8 mouse cellular contexts compared by ENCODE assay signal in the genomic region with DNA sequence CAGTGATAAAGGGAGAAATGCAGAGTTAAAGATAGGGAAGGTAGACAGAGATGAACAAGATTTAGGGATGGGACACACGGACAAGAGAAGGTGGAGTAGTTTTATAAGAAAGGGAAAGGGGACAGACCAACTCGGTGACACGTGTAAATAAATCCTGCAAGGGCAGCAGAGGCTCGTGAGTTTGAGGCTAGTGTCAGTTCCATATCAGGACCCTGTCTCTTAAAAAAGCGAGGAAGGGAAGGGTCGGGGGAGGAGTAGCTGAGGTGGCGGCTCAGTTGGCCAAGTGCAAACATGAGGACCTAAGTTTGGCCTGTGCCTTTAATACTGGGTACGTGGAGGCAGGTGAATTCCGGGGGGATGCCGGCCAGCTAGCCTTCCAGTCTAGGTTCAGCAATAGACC. TPM values are rescaled to one million over a fixed set of nuclear protein-coding genes. Genes with fewer than 3 reads are reported as not detected.
DNase-seq lines count a peak whose midpoint lies in the region; ATAC-seq and TF ChIP-seq lines count a peak whose summit lies in the region.

No protein-coding gene starts in this region.

- no peaks in the 10 kb centered on the region for H3K79me2 ChIP-seq in MEL (ENCODE audit: control insufficient read depth, insufficient read depth, low read length, poor library complexity)

- H3K27me3 ChIP-seq in heart, embryonic 12.5 days (replicated peaks) = peaks cover 45% of the 10 kb centered on the region
- H3K27me3 ChIP-seq in MEL (ENCODE audit: control insufficient read depth in 1 of 2, insufficient read depth in 2 of 2, low read length in 2 of 2) = no peaks in the 10 kb centered on the region
- peaks cover 38% of the 10 kb centered on the region for H3K27me3 ChIP-seq in hindbrain, embryonic 11.5 days (ENCODE audit: control insufficient read depth, insufficient read depth, low read length)
- H3K27me3 ChIP-seq in midbrain, embryonic 10.5 days (ENCODE audit: low read depth, poor library complexity, severe bottlenecking) = peaks cover 99% of the 10 kb centered on the region

- no peaks in the 10 kb centered on the region for H3K36me3 ChIP-seq in heart, embryonic 12.5 days
- H3K36me3 ChIP-seq in MEL (ENCODE audit: control insufficient read depth in 1 of 2, insufficient read depth in 2 of 2, low read length in 2 of 2) = peaks cover 0 to 5% of the 10 kb centered on the region in 2 experiments; a peak in 1 of 4 replicates
- H3K36me3 ChIP-seq in hindbrain, embryonic 11.5 days (ENCODE audit: control insufficient read depth, insufficient read depth, low read length) = no peaks in the 10 kb centered on the region
- H3K36me3 ChIP-seq in midbrain, embryonic 10.5 days = no peaks in the 10 kb centered on the region

- intact Hi-C loops in heart, postnatal 14 days (cut with DNase I) = loop anchor here (1.0 to 5.0 kb wide), 2 partner anchors 102 to 449 kb away; no protein-coding TSS in a partner anchor

- H3K4me2 ChIP-seq in heart, embryonic 12.5 days = peak overlapping the region; percentile 65
- peak overlapping the region; percentile 24; the same call in 1 of the 2 replicates for H3K4me2 ChIP-seq in hindbrain, embryonic 11.5 days (replicated peaks; ENCODE audit: low read depth, low read length)

- TF ChIP-seq CTCF in MEL (IDR thresholded peaks at IDR 0.05 in 2 of 3, conservative IDR thresholded peaks at IDR 0.05 in 1 of 3; ENCODE audit: control insufficient read depth in 1 of 3, insufficient read depth in 1 of 3, low read depth in 2 of 3, low read length in 3 of 3, poor library complexity in 1 of 3, severe bottlenecking in 1 of 3) = no peak

- no peak overlapping the region; the same call in 1 of the 2 replicates for H3K27ac ChIP-seq in heart, embryonic 12.5 days (ENCODE audit: poor library complexity, severe bottlenecking)
- H3K27ac ChIP-seq in MEL (ENCODE audit: control insufficient read depth, low read depth, low read length) = no peak overlapping the region
- peak overlapping the region; percentile 17; the same call in 1 of the 2 replicates for H3K27ac ChIP-seq in hindbrain, embryonic 11.5 days (ENCODE audit: low read depth, low read length)
- peak overlapping the region; percentile 76 for H3K27ac ChIP-seq in midbrain, embryonic 10.5 days (replicated peaks)

- peaks cover 35% of the 10 kb centered on the region for H3K4me1 ChIP-seq in heart, embryonic 12.5 days (replicated peaks)
- H3K4me1 ChIP-seq in MEL (ENCODE audit: control insufficient read depth in 1 of 2, insufficient read depth in 2 of 2, low read length in 2 of 2) = peaks cover 0 to 10% of the 10 kb centered on the region in 2 experiments; a peak in 3 of 4 replicates
- peaks cover 6% of the 10 kb centered on the region; the same call in 1 of the 2 replicates for H3K4me1 ChIP-seq in hindbrain, embryonic 11.5 days (replicated peaks; ENCODE audit: control insufficient read depth, insufficient read depth, low read length)
- peaks cover 48% of the 10 kb centered on the region for H3K4me1 ChIP-seq in midbrain, embryonic 10.5 days

- 0 out of 2 replicates have a peak, but pooled peaks cover under 1% of the 10 kb centered on the region for H3K9me3 ChIP-seq in heart, embryonic 12.5 days (replicated peaks)
- no peaks in the 10 kb centered on the region for H3K9me3 ChIP-seq in MEL (replicated peaks; ENCODE audit: insufficient read depth, low read length)
- H3K9me3 ChIP-seq in hindbrain, embryonic 11.5 days (ENCODE audit: control insufficient read depth, low read length) = no peaks in the 10 kb centered on the region
- peaks cover under 1% of the 10 kb centered on the region; the same call in 1 of the 2 replicates for H3K9me3 ChIP-seq in midbrain, embryonic 10.5 days (replicated peaks)

- TF ChIP-seq POLR2A in MEL (IDR thresholded peaks at IDR 0.05; ENCODE audit: control insufficient read depth in 1 of 2, insufficient read depth in 1 of 2, low read depth in 1 of 2, low read length in 2 of 2, poor library complexity in 1 of 2) = no peak

- no peak for TF ChIP-seq RAD21 in MEL (IDR thresholded peaks at IDR 0.05; ENCODE audit: low read depth, low read length)

- DNase-seq in heart, postnatal 14 days = no peak
- DNase-seq in MEL (ENCODE audit: low read depth, low spot score) = no peak
- DNase-seq in hindbrain, embryonic 11.5 days (ENCODE audit: low spot score) = peak; percentile 41
- no peak for DNase-seq in midbrain, embryonic 10.5 days (ENCODE audit: low spot score)
- DNase-seq in thymus, postnatal 4 days = no peak
- no peak for DNase-seq in thymus, postnatal 14 days
- no peak for DNase-seq in ovary, postnatal 10 days (ENCODE audit: low spot score)

- no peak for TF ChIP-seq EP300 in MEL (IDR thresholded peaks at IDR 0.05; ENCODE audit: low read depth in 1 of 2, low read length in 2 of 2)

- 26% methylated on average over 10 of the region's 10 CpGs for WGBS in heart, embryonic 12.5 days
- WGBS in hindbrain, embryonic 11.5 days = 19% methylated on average over 10 of the region's 10 CpGs
- 15% methylated on average over 10 of the region's 10 CpGs for WGBS in midbrain, embryonic 10.5 days

- H3K9ac ChIP-seq in heart, embryonic 12.5 days = no peak overlapping the region
- H3K9ac ChIP-seq in MEL (ENCODE audit: control insufficient read depth, low read depth, low read length, poor library complexity, severe bottlenecking) = peak overlapping the region; percentile 20
- peak overlapping the region; percentile 40; the same call in 1 of the 2 replicates for H3K9ac ChIP-seq in hindbrain, embryonic 11.5 days (ENCODE audit: low read depth, low read length)

- peak overlapping the region; percentile 37 for H3K4me3 ChIP-seq in heart, embryonic 12.5 days
- peak overlapping the region; percentile 53 to 56 for H3K4me3 ChIP-seq in MEL (ENCODE audit: control insufficient read depth in 1 of 2, insufficient read depth in 1 of 2, low read depth in 2 of 2, low read length in 2 of 2)
- peak overlapping the region; percentile 20; the same call in 1 of the 2 replicates for H3K4me3 ChIP-seq in hindbrain, embryonic 11.5 days (ENCODE audit: low read depth, low read length)
- H3K4me3 ChIP-seq in midbrain, embryonic 10.5 days = peak overlapping the region; percentile 45

- no peak for ATAC-seq in heart, embryonic 12.5 days (ENCODE audit: insufficient number of reproducible peaks, low FRiP score)
- ATAC-seq in hindbrain, embryonic 11.5 days (ENCODE audit: low FRiP score) = peak; percentile 10

TF ChIP-seq in MEL, 35 proteins besides CTCF, POLR2A, EP300 and RAD21 (continues in another document):
- TF ChIP-seq MAFK (IDR thresholded peaks at IDR 0.05; ENCODE audit: borderline replicate concordance, low read depth, low read length) (no peak), GATA1 (IDR thresholded peaks at IDR 0.05; ENCODE audit: low read depth, low read length) (no peak), MYC (IDR thresholded peaks at IDR 0.05; ENCODE audit: low read depth, low read length) (no peak), MXI1 (IDR thresholded peaks at IDR 0.05; ENCODE audit: low read depth, low read length) (no peak; the same call in 1 of the 2 replicates), TCF12 (IDR thresholded peaks at IDR 0.05; ENCODE audit: low read depth, low read length) (no peak)

RNA-seq across cellular contexts. Expression of a gene that starts 11.2 kb away (rescaled TPM):
- polyA plus RNA-seq in heart, embryonic 12.5 days (2016; fragmentation: Nextera tagmentation; extraction: Ambion mirVana) = 9.2 and 10.9 TPM in 2 replicates
- total RNA-seq in heart, postnatal 14 days (2021) = 100 to 1,000 TPM; 276 to 280 TPM
- total RNA-seq in MEL (2012; rRNA removed) = 11.3 and 14.4 TPM in 2 replicates
- 10 to 100 TPM in 1 of 2 experiments, not detected in 1; 29.1 TPM for polyA plus RNA-seq in MEL (2012; ENCODE audit: insufficient read depth in 1 of 2, insufficient read length in 2 of 2, low read depth in 1 of 2, low replicate concordance in 2 of 2, missing spikeins in 1 of 2)
- polyA plus RNA-seq in hindbrain, embryonic 11.5 days (2014; fragmentation: Nextera tagmentation; extraction: Ambion mirVana) = 2.4 and 3.0 TPM in 2 replicates
- 0.49 and 1.2 TPM in 2 replicates for polyA plus RNA-seq in midbrain, embryonic 10.5 days (2016; fragmentation: Nextera tagmentation; extraction: Ambion mirVana)

RNA-seq across cellular contexts. Expression of a gene that starts 11.3 kb away (rescaled TPM):
- 4.6 and 6.2 TPM in 2 replicates for polyA plus RNA-seq in heart, embryonic 12.5 days (2016; fragmentation: Nextera tagmentation; extraction: Ambion mirVana)
- total RNA-seq in heart, postnatal 14 days (2021) = 1 to 10 TPM; 6.1 to 6.4 TPM
- 1.4 and 1.7 TPM in 2 replicates for total RNA-seq in MEL (2012; rRNA removed)
- polyA plus RNA-seq in MEL (2012; ENCODE audit: insufficient read depth in 1 of 2, insufficient read length in 2 of 2, low read depth in 1 of 2, low replicate concordance in 2 of 2, missing spikeins in 1 of 2) = 1 to 10 TPM in 1 of 2 experiments, not detected in 1; 2.2 TPM
- 6.2 and 7.1 TPM in 2 replicates for polyA plus RNA-seq in hindbrain, embryonic 11.5 days (2014; fragmentation: Nextera tagmentation; extraction: Ambion mirVana)
- polyA plus RNA-seq in midbrain, embryonic 10.5 days (2016; fragmentation: Nextera tagmentation; extraction: Ambion mirVana) = 2.9 and 5.3 TPM in 2 replicates

RNA-seq across cellular contexts. Expression of a gene that starts 20.0 kb away (rescaled TPM):
- polyA plus RNA-seq in heart, embryonic 12.5 days (2016; fragmentation: Nextera tagmentation; extraction: Ambion mirVana) = 50.9 and 52.1 TPM in 2 replicates
- 10 to 100 TPM; 23.0 to 25.0 TPM for total RNA-seq in heart, postnatal 14 days (2021)
- total RNA-seq in MEL (2012; rRNA removed) = 47.5 and 51.8 TPM in 2 replicates
- 10 to 100 TPM in 1 of 2 experiments, not detected in 1; 62.9 TPM for polyA plus RNA-seq in MEL (2012; ENCODE audit: insufficient read depth in 1 of 2, insufficient read length in 2 of 2, low read depth in 1 of 2, low replicate concordance in 2 of 2, missing spikeins in 1 of 2)
- 36.0 and 37.2 TPM in 2 replicates for polyA plus RNA-seq in hindbrain, embryonic 11.5 days (2014; fragmentation: Nextera tagmentation; extraction: Ambion mirVana)
- 46.3 and 47.2 TPM in 2 replicates for polyA plus RNA-seq in midbrain, embryonic 10.5 days (2016; fragmentation: Nextera tagmentation; extraction: Ambion mirVana)

RNA-seq across cellular contexts. Expression of a gene that starts 29.2 kb away (rescaled TPM):
- 129 and 131 TPM in 2 replicates for polyA plus RNA-seq in heart, embryonic 12.5 days (2016; fragmentation: Nextera tagmentation; extraction: Ambion mirVana)
- 10 to 100 TPM; 78.9 to 79.9 TPM for total RNA-seq in heart, postnatal 14 days (2021)
- 62.6 and 66.7 TPM in 2 replicates for total RNA-seq in MEL (2012; rRNA removed)
- 100 to 1,000 TPM in 1 of 2 experiments, not detected in 1; 155 TPM for polyA plus RNA-seq in MEL (2012; ENCODE audit: insufficient read depth in 1 of 2, insufficient read length in 2 of 2, low read depth in 1 of 2, low replicate concordance in 2 of 2, missing spikeins in 1 of 2)
- 88.6 and 91.3 TPM in 2 replicates for polyA plus RNA-seq in hindbrain, embryonic 11.5 days (2014; fragmentation: Nextera tagmentation; extraction: Ambion mirVana)
- 124 and 131 TPM in 2 replicates for polyA plus RNA-seq in midbrain, embryonic 10.5 days (2016; fragmentation: Nextera tagmentation; extraction: Ambion mirVana)

RNA-seq across cellular contexts. Expression of a gene that starts 35.4 kb away (rescaled TPM):
- 747 and 767 TPM in 2 replicates for polyA plus RNA-seq in heart, embryonic 12.5 days (2016; fragmentation: Nextera tagmentation; extraction: Ambion mirVana)
- total RNA-seq in heart, postnatal 14 days (2021) = 100 to 1,000 TPM; 262 to 331 TPM
- 550 and 567 TPM in 2 replicates for total RNA-seq in MEL (2012; rRNA removed)
- 1,000 to 10,000 TPM in 1 of 2 experiments, not detected in 1; 1,110 TPM for polyA plus RNA-seq in MEL (2012; ENCODE audit: insufficient read depth in 1 of 2, insufficient read length in 2 of 2, low read depth in 1 of 2, low replicate concordance in 2 of 2, missing spikeins in 1 of 2)
- 837 and 845 TPM in 2 replicates for polyA plus RNA-seq in hindbrain, embryonic 11.5 days (2014; fragmentation: Nextera tagmentation; extraction: Ambion mirVana)
- 723 and 798 TPM in 2 replicates for polyA plus RNA-seq in midbrain, embryonic 10.5 days (2016; fragmentation: Nextera tagmentation; extraction: Ambion mirVana)

Comparison
In these comparisons a context has a peak if more than half of its experiments do, and no peak if none do; other contexts are left out.
1. H3K27ac ChIP-seq: peak in hindbrain, embryonic 11.5 days (single experiment) and midbrain, embryonic 10.5 days (single experiment); none in heart, embryonic 12.5 days (single experiment) and MEL (single experiment).
2. Peak in every context shown above with its lines, with median percentiles within 50 percentile points of each other: H3K4me3 ChIP-seq.